Mouse (Mus musculus): Measurements from ENCODE around the gene Trappc12. TPM values are rescaled to one million over a fixed set of nuclear protein-coding genes. Genes with fewer than 3 reads are reported as not detected.
A peak's percentile ranks its signal among the peaks of the same experiment; 100 is the strongest.

The Trappc12 gene
- polyA plus RNA-seq, 1 experiment: 33.4 TPM

DNA sequence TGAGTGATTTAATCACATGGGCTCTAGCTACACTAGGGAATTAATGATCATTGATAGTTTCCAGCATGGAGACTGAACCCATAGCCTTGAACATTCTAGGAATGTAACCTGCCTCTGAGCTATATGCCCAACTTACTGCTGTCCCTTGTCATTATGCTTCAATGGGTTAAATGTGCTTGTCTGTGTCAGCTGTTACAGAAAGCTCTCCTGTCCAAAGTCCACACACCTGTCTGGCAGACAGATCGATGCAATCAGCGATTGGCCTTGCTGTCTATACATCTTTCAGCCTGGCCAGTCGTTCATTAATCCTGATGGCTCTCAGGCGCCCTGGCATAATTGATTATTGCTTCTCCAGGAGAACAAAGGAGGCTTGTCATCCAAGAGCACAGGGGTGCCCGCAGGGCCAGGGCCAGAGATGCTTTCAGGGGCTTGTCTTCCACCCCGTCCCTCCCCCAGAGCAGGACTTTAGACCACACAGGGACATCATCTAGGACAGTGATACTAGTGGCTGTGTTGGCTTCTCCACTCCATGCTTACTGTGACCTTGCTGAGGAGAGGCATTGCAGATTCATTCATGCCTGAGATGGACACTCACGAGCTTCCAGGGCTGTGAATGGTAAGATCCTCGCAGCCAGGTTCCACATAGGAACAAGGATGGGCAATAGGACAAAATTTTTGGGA, 63.9 kb downstream of the Trappc12 start:
- H3K27ac ChIP-seq (ENCODE audit: control insufficient read depth, insufficient read depth, low read length): no peak overlapping the region
- no peak for DNase-seq
- WGBS: 93% methylated on average over 8 of the region's 8 CpGs
- TF ChIP-seq CTCF (IDR thresholded peaks at IDR 0.05; ENCODE audit: borderline replicate concordance, control insufficient read depth, extremely low read depth, insufficient read depth, low read length, poor library complexity): no peak
- TF ChIP-seq POLR2A (IDR thresholded peaks at IDR 0.05; ENCODE audit: control insufficient read depth, extremely low read depth, insufficient read depth, low read length, poor library complexity): no peak
- peaks cover 20% of the 10 kb centered on the region for H3K36me3 ChIP-seq (ENCODE audit: control insufficient read depth, insufficient read depth, low read length)
- H3K27me3 ChIP-seq (ENCODE audit: control insufficient read depth, insufficient read depth, low read length): no peaks in the 10 kb centered on the region
- no peak overlapping the region for H3K4me3 ChIP-seq (ENCODE audit: control insufficient read depth, insufficient read depth, low read length)
- no peaks in the 10 kb centered on the region for H3K4me1 ChIP-seq (replicated peaks; ENCODE audit: control insufficient read depth, insufficient read depth, low read length)

DNA sequence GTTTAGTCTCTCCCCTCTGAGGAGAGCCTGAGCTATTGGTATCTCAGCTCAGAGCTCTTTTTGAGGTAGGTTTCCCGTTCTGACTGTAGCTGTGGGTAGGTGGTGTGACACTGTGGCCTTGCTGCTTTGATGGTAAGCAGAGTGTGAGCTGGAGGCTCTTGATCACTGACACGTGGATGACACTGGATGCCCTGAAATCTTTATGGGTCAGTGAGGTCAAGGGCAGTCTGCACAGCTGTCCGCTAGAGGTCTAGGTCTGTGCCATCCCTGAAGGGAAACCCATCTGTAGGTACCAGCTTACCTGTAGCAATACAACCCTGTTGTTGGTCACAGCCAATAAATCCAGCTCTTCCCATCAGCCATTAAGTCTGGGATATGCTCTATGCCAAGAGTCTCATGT, 64.5 kb downstream of the Trappc12 start:
- WGBS: 91% methylated on average over 3 of the region's 3 CpGs

DNA sequence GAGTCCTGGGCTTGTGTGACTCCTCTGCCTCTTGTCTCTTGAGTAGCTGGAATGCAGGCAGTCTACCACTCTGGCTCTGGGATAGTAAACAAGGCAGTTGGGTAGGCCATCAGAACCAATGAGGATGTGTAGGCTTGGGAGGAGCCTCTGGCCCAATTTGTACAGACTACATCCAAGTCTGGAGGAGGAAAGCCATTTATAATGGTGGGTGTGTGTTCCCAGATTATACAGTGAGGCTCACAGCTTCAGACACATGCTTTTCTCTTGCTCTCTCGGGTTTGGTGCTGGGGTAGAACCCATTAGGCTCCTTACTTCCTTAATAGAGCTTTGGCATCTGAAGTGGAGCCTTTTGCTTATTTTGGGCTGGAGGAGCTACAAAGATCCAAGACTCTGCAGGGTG, 65.6 kb downstream of the Trappc12 start:
- TF ChIP-seq CTCF (IDR thresholded peaks at IDR 0.05; ENCODE audit: borderline replicate concordance, control insufficient read depth, extremely low read depth, insufficient read depth, low read length, poor library complexity) (no peak), POLR2A (IDR thresholded peaks at IDR 0.05; ENCODE audit: control insufficient read depth, extremely low read depth, insufficient read depth, low read length, poor library complexity) (no peak)
- H3K36me3 ChIP-seq (ENCODE audit: control insufficient read depth, insufficient read depth, low read length): peaks cover 6% of the 10 kb centered on the region; the same call in 1 of the 2 replicates
- H3K4me3 ChIP-seq (ENCODE audit: control insufficient read depth, insufficient read depth, low read length): no peak overlapping the region
- H3K27ac ChIP-seq (ENCODE audit: control insufficient read depth, insufficient read depth, low read length): no peak overlapping the region
- H3K4me1 ChIP-seq (replicated peaks; ENCODE audit: control insufficient read depth, insufficient read depth, low read length): no peaks in the 10 kb centered on the region
- no peaks in the 10 kb centered on the region for H3K27me3 ChIP-seq (ENCODE audit: control insufficient read depth, insufficient read depth, low read length)
- WGBS: 91% methylated on average over 1 of the region's 1 CpGs
- DNase-seq: no peak

More for the DNA sequence above, 64.5 kb downstream of the Trappc12 start:
- Histone ChIP-seq H3K27ac (ENCODE audit: control insufficient read depth, insufficient read depth, low read length) (no peak overlapping the region), H3K4me1 (replicated peaks; ENCODE audit: control insufficient read depth, insufficient read depth, low read length) (no peaks in the 10 kb centered on the region), H3K4me3 (ENCODE audit: control insufficient read depth, insufficient read depth, low read length) (no peak overlapping the region), H3K27me3 (ENCODE audit: control insufficient read depth, insufficient read depth, low read length) (no peaks in the 10 kb centered on the region), H3K36me3 (ENCODE audit: control insufficient read depth, insufficient read depth, low read length) (peaks cover 14% of the 10 kb centered on the region; the same call in 1 of the 2 replicates)
- no peak for TF ChIP-seq CTCF (IDR thresholded peaks at IDR 0.05; ENCODE audit: borderline replicate concordance, control insufficient read depth, extremely low read depth, insufficient read depth, low read length, poor library complexity)
- DNase-seq: no peak

DNA sequence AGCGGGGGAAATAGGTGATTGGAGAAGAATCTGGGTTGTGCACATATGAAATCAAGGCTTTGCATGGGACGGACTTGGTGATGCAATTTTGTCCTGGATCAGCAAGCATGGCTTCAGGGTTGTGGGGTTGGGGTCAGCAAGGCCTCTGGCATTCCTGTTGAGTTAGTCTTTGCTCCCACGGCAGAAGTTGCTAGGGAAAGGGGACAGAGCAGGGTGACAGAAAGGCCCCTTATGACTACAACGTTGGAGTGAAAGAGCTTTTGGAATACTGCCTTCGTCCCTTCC, 74.4 kb downstream of the Trappc12 start:
- Histone ChIP-seq H3K4me3 (ENCODE audit: control insufficient read depth, insufficient read depth, low read length) (peak overlapping the region; percentile 89), H3K36me3 (ENCODE audit: control insufficient read depth, insufficient read depth, low read length) (no peaks in the 10 kb centered on the region), H3K27ac (ENCODE audit: control insufficient read depth, insufficient read depth, low read length) (peak overlapping the region; percentile 26; the same call in 1 of the 2 replicates), H3K27me3 (ENCODE audit: control insufficient read depth, insufficient read depth, low read length) (no peaks in the 10 kb centered on the region), H3K4me1 (replicated peaks; ENCODE audit: control insufficient read depth, insufficient read depth, low read length) (peaks cover 5% of the 10 kb centered on the region)
- TF ChIP-seq POLR2A (IDR thresholded peaks at IDR 0.05; ENCODE audit: control insufficient read depth, extremely low read depth, insufficient read depth, low read length, poor library complexity): no peak
- TF ChIP-seq CTCF (IDR thresholded peaks at IDR 0.05; ENCODE audit: borderline replicate concordance, control insufficient read depth, extremely low read depth, insufficient read depth, low read length, poor library complexity): no peak
- no peak for DNase-seq
- 67% methylated on average over 5 of the region's 5 CpGs for WGBS

DNA sequence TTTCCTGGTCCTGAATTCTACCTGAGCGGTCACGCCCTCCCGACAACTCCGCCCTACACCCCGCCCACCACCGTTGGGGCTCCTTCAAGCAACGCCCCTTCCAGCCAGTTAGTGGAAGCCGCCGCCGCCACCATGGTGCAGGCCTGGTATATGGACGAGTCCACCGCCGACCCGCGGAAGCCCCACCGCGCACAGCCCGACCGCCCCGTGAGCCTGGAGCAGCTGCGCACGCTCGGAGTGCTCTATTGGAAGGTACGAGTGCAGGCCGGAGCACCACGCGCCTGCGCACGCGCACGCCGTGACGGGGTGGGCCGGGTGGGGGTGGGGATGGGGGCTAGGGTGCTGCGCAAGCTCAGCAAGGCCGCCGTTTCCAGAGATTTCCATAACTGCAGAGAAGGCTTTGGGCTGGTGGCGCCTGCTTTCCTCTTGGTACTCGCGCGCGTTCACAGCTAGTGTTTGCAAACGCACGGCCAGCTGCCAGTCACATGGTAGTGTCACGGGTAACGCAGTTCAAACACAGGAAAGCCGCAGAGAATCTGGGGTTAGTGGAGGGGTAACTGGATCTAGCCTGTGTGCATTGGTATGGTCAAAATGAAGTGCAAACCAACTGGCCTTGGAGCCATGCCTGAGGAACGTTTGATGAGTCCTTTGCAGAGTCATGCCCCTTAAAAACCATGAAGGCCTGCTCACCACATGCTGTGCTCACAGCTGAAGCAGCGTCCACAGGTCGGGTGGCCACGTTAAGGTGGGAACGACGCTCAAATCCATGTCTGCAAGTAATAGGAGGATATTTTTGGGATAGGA, 74.9 kb downstream of the Trappc12 start, which contains the start of gene Adi1:
TSS of gene Adi1 (plus strand) at position 111 of the 804 bp plus-strand sequence.
- H3K27me3 ChIP-seq (ENCODE audit: control insufficient read depth, insufficient read depth, low read length): no peaks in the 10 kb centered on the region
- WGBS: 1% methylated on average over 50 of the region's 53 CpGs

DNA sequence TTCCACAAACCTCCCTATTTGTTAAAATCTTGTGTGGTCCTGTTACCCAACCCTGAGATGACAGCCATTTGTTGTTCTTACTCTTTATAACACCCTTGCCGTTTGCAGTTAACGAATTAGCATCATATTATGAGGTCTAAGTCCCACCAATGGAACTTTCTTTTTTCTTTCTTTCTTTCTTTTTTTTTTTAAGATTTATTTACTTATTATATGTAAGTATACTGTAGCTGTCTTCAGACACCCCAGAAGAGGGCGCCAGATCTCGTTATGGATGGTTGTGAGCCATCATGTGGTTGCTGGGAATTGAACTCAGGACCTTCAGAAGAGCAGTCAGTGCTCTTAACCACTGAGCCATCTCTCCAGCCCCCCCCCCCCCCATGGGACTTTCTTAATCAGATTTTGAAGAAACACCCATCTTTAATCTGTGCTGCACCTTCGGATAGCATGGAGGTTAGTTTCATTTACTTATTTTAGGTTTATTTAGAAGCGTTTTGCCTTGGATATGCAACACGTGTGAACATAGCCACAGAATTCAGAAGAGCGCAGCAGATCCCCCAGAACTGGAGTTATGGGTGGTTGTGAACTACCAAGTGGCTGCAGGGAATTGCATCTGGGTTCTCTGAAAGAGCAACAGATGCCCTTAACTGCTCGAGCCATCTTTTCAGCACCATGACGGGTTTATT, 76.1 kb downstream of the Trappc12 start:
- no peak for DNase-seq
- whole genome bisulfite sequencing: 79% methylated on average over 10 of the region's 10 CpGs
- Histone ChIP-seq H3K27ac (ENCODE audit: control insufficient read depth, insufficient read depth, low read length) (no peak overlapping the region), H3K36me3 (ENCODE audit: control insufficient read depth, insufficient read depth, low read length) (no peaks in the 10 kb centered on the region), H3K4me3 (ENCODE audit: control insufficient read depth, insufficient read depth, low read length) (no peak overlapping the region), H3K27me3 (ENCODE audit: control insufficient read depth, insufficient read depth, low read length) (no peaks in the 10 kb centered on the region), H3K4me1 (replicated peaks; ENCODE audit: control insufficient read depth, insufficient read depth, low read length) (peaks cover 5% of the 10 kb centered on the region)
- TF ChIP-seq POLR2A (IDR thresholded peaks at IDR 0.05; ENCODE audit: control insufficient read depth, extremely low read depth, insufficient read depth, low read length, poor library complexity) (no peak), CTCF (IDR thresholded peaks at IDR 0.05; ENCODE audit: borderline replicate concordance, control insufficient read depth, extremely low read depth, insufficient read depth, low read length, poor library complexity) (no peak)

More for the DNA sequence above, 74.9 kb downstream of the Trappc12 start, which contains the start of gene Adi1:
- no peak for TF ChIP-seq CTCF (IDR thresholded peaks at IDR 0.05; ENCODE audit: borderline replicate concordance, control insufficient read depth, extremely low read depth, insufficient read depth, low read length, poor library complexity)
- TF ChIP-seq POLR2A (IDR thresholded peaks at IDR 0.05; ENCODE audit: control insufficient read depth, extremely low read depth, insufficient read depth, low read length, poor library complexity): peak; percentile 33; the same call in 1 of the 2 replicates
- Histone ChIP-seq H3K36me3 (ENCODE audit: control insufficient read depth, insufficient read depth, low read length) (no peaks in the 10 kb centered on the region), H3K4me3 (ENCODE audit: control insufficient read depth, insufficient read depth, low read length) (peak within 1 kb of the TSS; percentile 89), H3K27ac (ENCODE audit: control insufficient read depth, insufficient read depth, low read length) (peak within 1 kb of the TSS; percentile 26; the same call in 1 of the 2 replicates), H3K4me1 (replicated peaks; ENCODE audit: control insufficient read depth, insufficient read depth, low read length) (peaks cover 5% of the 10 kb centered on the region)
- DNase-seq: peak; percentile 84

Measured in thymus, adult 2 months (tissue).